Mouse (Mus musculus) spleen, adult 2 months (tissue): ENCODE data around the gene Mpped2.

Experiments used
- CTCF ChIP-seq: fragments of 200-500 bp; IDR thresholded peaks from 2 replicates; pipeline ENCODE4 v1.5.1; 2011; ENCODE audit warnings: mild to moderate bottlenecking, inconsistent platforms; ENCODE audit not compliant: insufficient read depth, insufficient read length, insufficient replicate concordance; ENCODE audit errors: extremely low read depth
- POLR2A ChIP-seq: fragments of 200-500 bp; IDR thresholded peaks from 2 replicates; pipeline ENCODE4 v1.6.1; 2011; ENCODE audit warnings: low read depth, low read length, inconsistent platforms

GRCm38 (mm10) chr2:106695734-106696022 lies 2.6 kb downstream of the Mpped2 start:
- TF ChIP-seq CTCF (no peak), POLR2A (no peak)
